In genomic region chr16:85172571-85173372, GRCm38 (mm10) we compare ENCODE assay signal across 8 mouse cellular contexts. TPM values are rescaled to one million over a fixed set of nuclear protein-coding genes. Genes with fewer than 3 reads are reported as not detected.
DNase-seq lines count a peak whose midpoint lies in the region; ATAC-seq and TF ChIP-seq lines count a peak whose summit lies in the region.

No protein-coding gene starts in this region.

- H3K27me3 ChIP-seq in heart, embryonic 14.5 days (ENCODE audit: control insufficient read depth, insufficient read depth, low read length): no peaks in the 10 kb centered on the region
- H3K27me3 ChIP-seq in liver, embryonic 15.5 days: peaks cover 35% of the 10 kb centered on the region
- H3K27me3 ChIP-seq in neural tube, embryonic 11.5 days (ENCODE audit: control insufficient read depth, insufficient read depth, low read length): no peaks in the 10 kb centered on the region

- peaks cover 9% of the 10 kb centered on the region for H3K4me1 ChIP-seq in embryonic fibroblast, embryonic 13.5 days (ENCODE audit: control insufficient read depth, insufficient read depth, low read length)
- peaks cover 18 to 44% of the 10 kb centered on the region in 2 experiments for H3K4me1 ChIP-seq in heart, embryonic 14.5 days (ENCODE audit: control insufficient read depth in 2 of 2, insufficient read depth in 2 of 2, low read length in 2 of 2)
- peaks cover 11% of the 10 kb centered on the region for H3K4me1 ChIP-seq in liver, embryonic 15.5 days (replicated peaks)
- H3K4me1 ChIP-seq in neural tube, embryonic 11.5 days (ENCODE audit: control insufficient read depth, insufficient read depth, low read length): peaks cover 8% of the 10 kb centered on the region; the same call in 1 of the 2 replicates

- DNase-seq in CD4-positive, CD25-positive, alpha-beta regulatory T cell, adult 2 months (ENCODE audit: low read depth, low spot score): peak; percentile 3
- peak; percentile 40 to 50 for DNase-seq in adrenal gland, postnatal 4 days (ENCODE audit: low spot score in 2 of 2)
- DNase-seq in kidney, postnatal 10 days: peak; percentile 76
- peak; percentile 78 for DNase-seq in neural tube, embryonic 11.5 days (ENCODE audit: low spot score)
- DNase-seq in testis, postnatal 14 days (ENCODE audit: low spot score): peak; percentile 41

- peak overlapping the region; percentile 76 for H3K4me2 ChIP-seq in heart, embryonic 14.5 days (ENCODE audit: low read length)
- H3K4me2 ChIP-seq in liver, embryonic 15.5 days: peak overlapping the region; percentile 85
- peak overlapping the region; percentile 58 for H3K4me2 ChIP-seq in neural tube, embryonic 11.5 days (ENCODE audit: low read depth)

- no peak for TF ChIP-seq CTCF in embryonic fibroblast, embryonic 13.5 days (IDR thresholded peaks at IDR 0.05; ENCODE audit: borderline replicate concordance, insufficient read depth, low read length)

- H3K9me3 ChIP-seq in heart, embryonic 14.5 days (ENCODE audit: control insufficient read depth, low read length): no peaks in the 10 kb centered on the region
- H3K9me3 ChIP-seq in liver, embryonic 15.5 days (replicated peaks): no peaks in the 10 kb centered on the region
- no peaks in the 10 kb centered on the region for H3K9me3 ChIP-seq in neural tube, embryonic 11.5 days (ENCODE audit: control insufficient read depth, low read length)

- 0 out of 2 replicates have a peak, but pooled peaks cover 11% of the 10 kb centered on the region for H3K36me3 ChIP-seq in heart, embryonic 14.5 days (ENCODE audit: control insufficient read depth, insufficient read depth, low read length)
- H3K36me3 ChIP-seq in liver, embryonic 15.5 days (replicated peaks): no peaks in the 10 kb centered on the region
- no peaks in the 10 kb centered on the region; the same call in 1 of the 2 replicates for H3K36me3 ChIP-seq in neural tube, embryonic 11.5 days (ENCODE audit: control insufficient read depth, insufficient read depth, low read length)

- peak; percentile 61 for ATAC-seq in heart, embryonic 14.5 days (ENCODE audit: insufficient number of reproducible peaks, insufficient read depth, low FRiP score, low read depth)
- ATAC-seq in liver, embryonic 15.5 days (ENCODE audit: insufficient read depth): peak; percentile 20; the same call in 1 of the 2 replicates
- ATAC-seq in neural tube, embryonic 11.5 days (ENCODE audit: insufficient read depth, low FRiP score, low TSS enrichment): peak; percentile 73

- peak overlapping the region; percentile 85 for H3K4me3 ChIP-seq in embryonic fibroblast, embryonic 13.5 days (ENCODE audit: insufficient read depth, low read length)
- H3K4me3 ChIP-seq in heart, embryonic 14.5 days (ENCODE audit: control insufficient read depth in 1 of 2, insufficient read depth in 1 of 2, low read depth in 1 of 2, low read length in 2 of 2): peak overlapping the region; percentile 63 to 78
- H3K4me3 ChIP-seq in liver, embryonic 15.5 days (replicated peaks): peak overlapping the region; percentile 66
- H3K4me3 ChIP-seq in neural tube, embryonic 11.5 days (ENCODE audit: low read depth, low read length): peak overlapping the region; percentile 94

- H3K9ac ChIP-seq in heart, embryonic 14.5 days (ENCODE audit: low read length): peak overlapping the region; percentile 98
- peak overlapping the region; percentile 58 for H3K9ac ChIP-seq in liver, embryonic 15.5 days
- H3K9ac ChIP-seq in neural tube, embryonic 11.5 days (ENCODE audit: low read length): peak overlapping the region; percentile 95

- peak overlapping the region; percentile 55 for H3K27ac ChIP-seq in embryonic fibroblast, embryonic 13.5 days (ENCODE audit: insufficient read depth, low read length)
- H3K27ac ChIP-seq in heart, embryonic 14.5 days (replicated peaks in 1 of 2; ENCODE audit: control insufficient read depth in 1 of 2, insufficient read depth in 1 of 2, low read depth in 2 of 2, low read length in 2 of 2): peak overlapping the region; percentile 86 to 91
- H3K27ac ChIP-seq in liver, embryonic 15.5 days (replicated peaks): peak overlapping the region; percentile 24; the same call in 1 of the 2 replicates
- H3K27ac ChIP-seq in neural tube, embryonic 11.5 days (ENCODE audit: low read depth, low read length): peak overlapping the region; percentile 85

- under 1% methylated on average over 68 of the region's 68 CpGs for WGBS in heart, embryonic 14.5 days
- WGBS in liver, embryonic 15.5 days (ENCODE audit: insufficient replicate concordance): under 1% methylated on average over 68 of the region's 68 CpGs
- WGBS in neural tube, embryonic 11.5 days: under 1% methylated on average over 68 of the region's 68 CpGs

- TF ChIP-seq POLR2A in embryonic fibroblast, embryonic 13.5 days (IDR thresholded peaks at IDR 0.05; ENCODE audit: low read depth, low read length): 0 out of 2 replicates have a peak, but pooled peaks have one; percentile 40

RNA-seq across cellular contexts. Expression of gene App, which starts 0.8 kb away (rescaled TPM):
- 100 to 1,000 TPM; 403 to 480 TPM for total RNA-seq in adrenal gland, postnatal 4 days (2021)
- 740 and 800 TPM in 2 replicates for polyA plus RNA-seq in embryonic fibroblast, embryonic 13.5 days (2011; ENCODE audit: insufficient read length, low read depth, missing spikeins)
- 162 and 169 TPM in 2 replicates for polyA plus RNA-seq in heart, embryonic 14.5 days (2014; fragmentation: Nextera tagmentation; extraction: Ambion mirVana)
- 17.8 and 19.5 TPM in 2 replicates for polyA plus RNA-seq in liver, embryonic 15.5 days (2015; fragmentation: Nextera tagmentation; extraction: Ambion mirVana)
- polyA plus RNA-seq in neural tube, embryonic 11.5 days (2014; fragmentation: Nextera tagmentation; extraction: Ambion mirVana): 197 and 210 TPM in 2 replicates

Comparison
In these comparisons a context has a peak if more than half of its experiments do, and no peak if none do; other contexts are left out.
1. Peak in every context shown above with its lines: DNase-seq, ATAC-seq, H3K4me3 ChIP-seq and H3K27ac ChIP-seq.
2. DNase-seq: peak in every context shown above with its lines; median percentile 78 in neural tube, embryonic 11.5 days; 76 in kidney, postnatal 10 days; 45 in adrenal gland, postnatal 4 days; 41 in testis, postnatal 14 days; 3 in CD4-positive, CD25-positive, alpha-beta regulatory T cell, adult 2 months.
3. H3K27ac ChIP-seq: peak in every context shown above with its lines; median percentile 88 in heart, embryonic 14.5 days; 85 in neural tube, embryonic 11.5 days; 55 in embryonic fibroblast, embryonic 13.5 days; 24 in liver, embryonic 15.5 days.
4. ATAC-seq: peak in every context shown above with its lines; median percentile 73 in neural tube, embryonic 11.5 days; 61 in heart, embryonic 14.5 days; 20 in liver, embryonic 15.5 days.